Mouse (Mus musculus): ENCODE measurements at regions not wholly inside any gene's neighbourhood (a gene's known extent, or its start where the extent isn't known, plus 50 kb on each side); places are given as distances from the start of the nearest gene placed in this dataset.

- Histone ChIP-seq H3K27me3 (replicated peaks; ENCODE audit: control insufficient read depth, insufficient read depth, low read length) (no peaks in the 10 kb centered on the region), H3K4me2 (ENCODE audit: low read length) (no peak overlapping the region), H3K36me3 (ENCODE audit: control insufficient read depth, insufficient read depth, low read length) (no peaks in the 10 kb centered on the region), H3K27ac (ENCODE audit: low read depth, low read length) (no peak overlapping the region), H3K9ac (ENCODE audit: low read depth, low read length) (no peak overlapping the region), H3K4me3 (ENCODE audit: low read length) (no peak overlapping the region), H3K9me3 (ENCODE audit: control insufficient read depth, low read length) (no peaks in the 10 kb centered on the region), H3K4me1 (ENCODE audit: control insufficient read depth, insufficient read depth, low read depth, low read length) (peaks cover 5% of the 10 kb centered on the region)
- ATAC-seq, result no peak
These were observed 554.1 kb upstream of the Marcks start for GRCm38 (mm10) chr10:37692851-37693250.

- 26% methylated on average over 2 of the region's 2 CpGs for WGBS
- no peak overlapping the region for H3K9ac ChIP-seq (ENCODE audit: low read depth, low read length)
- H3K4me2 ChIP-seq (ENCODE audit: low read length), result no peak overlapping the region
- peak; percentile 91 for ATAC-seq
- no peak overlapping the region for H3K4me3 ChIP-seq (ENCODE audit: low read length)
- H3K27me3 ChIP-seq (replicated peaks; ENCODE audit: control insufficient read depth, insufficient read depth, low read length), result no peaks in the 10 kb centered on the region
- H3K27ac ChIP-seq (ENCODE audit: low read depth, low read length), result no peak overlapping the region; the same call in 1 of the 2 replicates
- peaks cover 5% of the 10 kb centered on the region for H3K4me1 ChIP-seq (ENCODE audit: control insufficient read depth, insufficient read depth, low read depth, low read length)
- H3K9me3 ChIP-seq (ENCODE audit: control insufficient read depth, low read length), result no peaks in the 10 kb centered on the region
- no peaks in the 10 kb centered on the region for H3K36me3 ChIP-seq (ENCODE audit: control insufficient read depth, insufficient read depth, low read length)
These were observed 553.2 kb upstream of the Marcks start for GRCm38 (mm10) chr10:37691939-37692338.

DNA sequence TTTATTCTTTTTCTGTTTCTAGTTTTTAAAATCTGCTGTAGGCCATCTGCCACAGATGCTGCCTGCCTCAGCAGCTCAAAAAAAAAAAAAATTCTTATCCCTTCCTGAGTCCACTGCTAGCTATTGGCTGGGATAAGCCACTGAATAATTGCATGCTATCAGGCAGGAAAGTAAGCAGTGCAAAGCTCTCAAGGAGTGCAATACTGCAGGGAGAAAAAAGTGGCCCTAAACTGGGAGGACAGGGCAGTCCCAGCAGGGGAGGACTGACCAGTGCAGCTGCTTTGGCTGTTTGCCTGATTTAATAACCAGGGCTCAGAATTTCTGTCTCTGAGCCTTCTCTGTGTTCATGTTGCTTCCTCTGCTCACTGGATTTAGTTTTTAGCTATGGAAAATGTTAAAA is 544.4 kb upstream of the Marcks start:
- H3K4me1 ChIP-seq (ENCODE audit: control insufficient read depth, insufficient read depth, low read depth, low read length), result no peaks in the 10 kb centered on the region
- no peaks in the 10 kb centered on the region for H3K27me3 ChIP-seq (replicated peaks; ENCODE audit: control insufficient read depth, insufficient read depth, low read length)
- no peak overlapping the region for H3K4me3 ChIP-seq (ENCODE audit: low read length)
- ATAC-seq, result peak; percentile 73
- H3K4me2 ChIP-seq (ENCODE audit: low read length), result no peak overlapping the region
- no peak overlapping the region for H3K27ac ChIP-seq (ENCODE audit: low read depth, low read length)
- H3K9me3 ChIP-seq (ENCODE audit: control insufficient read depth, low read length), result no peaks in the 10 kb centered on the region
- H3K9ac ChIP-seq (ENCODE audit: low read depth, low read length), result no peak overlapping the region
- no peaks in the 10 kb centered on the region for H3K36me3 ChIP-seq (ENCODE audit: control insufficient read depth, insufficient read depth, low read length)

DNA sequence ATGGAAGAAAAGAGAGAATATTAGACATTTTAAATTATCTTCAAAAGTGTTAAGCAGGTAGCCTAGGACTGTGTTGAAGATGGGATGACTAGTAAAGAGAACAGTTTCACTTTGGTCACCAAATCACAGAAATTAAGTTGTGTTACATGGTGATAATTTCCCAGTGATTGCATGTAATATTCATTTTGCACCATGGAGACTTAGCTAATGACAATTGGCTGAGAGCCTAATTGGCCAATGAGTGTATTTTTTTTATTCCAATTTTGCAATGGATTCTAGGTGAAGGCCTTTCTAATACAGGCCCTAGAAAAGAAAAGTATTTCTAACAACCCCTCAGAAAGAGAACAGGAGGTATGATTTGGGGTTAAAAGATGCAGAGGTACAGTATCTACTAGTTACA is 541.9 kb upstream of the Marcks start:
- H3K9ac ChIP-seq (ENCODE audit: low read depth, low read length), result no peak overlapping the region
- no peak overlapping the region for H3K27ac ChIP-seq (ENCODE audit: low read depth, low read length)
- no peaks in the 10 kb centered on the region for H3K9me3 ChIP-seq (ENCODE audit: control insufficient read depth, low read length)
- no peak overlapping the region for H3K4me2 ChIP-seq (ENCODE audit: low read length)
- H3K4me1 ChIP-seq (ENCODE audit: control insufficient read depth, insufficient read depth, low read depth, low read length), result no peaks in the 10 kb centered on the region
- ATAC-seq, result no peak
- H3K36me3 ChIP-seq (ENCODE audit: control insufficient read depth, insufficient read depth, low read length), result no peaks in the 10 kb centered on the region
- no peaks in the 10 kb centered on the region for H3K27me3 ChIP-seq (replicated peaks; ENCODE audit: control insufficient read depth, insufficient read depth, low read length)
- H3K4me3 ChIP-seq (ENCODE audit: low read length), result no peak overlapping the region

GRCm38 (mm10) chr10:37677826-37678225 is 539.1 kb upstream of the Marcks start:
- ATAC-seq, result no peak
- H3K4me3 ChIP-seq (ENCODE audit: low read length), result no peak overlapping the region
- WGBS, result 81% methylated on average over 1 of the region's 1 CpGs
- H3K36me3 ChIP-seq (ENCODE audit: control insufficient read depth, insufficient read depth, low read length), result no peaks in the 10 kb centered on the region
- H3K4me1 ChIP-seq (ENCODE audit: control insufficient read depth, insufficient read depth, low read depth, low read length), result no peaks in the 10 kb centered on the region
- H3K9me3 ChIP-seq (ENCODE audit: control insufficient read depth, low read length), result no peaks in the 10 kb centered on the region
- H3K27me3 ChIP-seq (replicated peaks; ENCODE audit: control insufficient read depth, insufficient read depth, low read length), result no peaks in the 10 kb centered on the region
- no peak overlapping the region for H3K4me2 ChIP-seq (ENCODE audit: low read length)
- H3K27ac ChIP-seq (ENCODE audit: low read depth, low read length), result no peak overlapping the region
- no peak overlapping the region for H3K9ac ChIP-seq (ENCODE audit: low read depth, low read length)

DNA sequence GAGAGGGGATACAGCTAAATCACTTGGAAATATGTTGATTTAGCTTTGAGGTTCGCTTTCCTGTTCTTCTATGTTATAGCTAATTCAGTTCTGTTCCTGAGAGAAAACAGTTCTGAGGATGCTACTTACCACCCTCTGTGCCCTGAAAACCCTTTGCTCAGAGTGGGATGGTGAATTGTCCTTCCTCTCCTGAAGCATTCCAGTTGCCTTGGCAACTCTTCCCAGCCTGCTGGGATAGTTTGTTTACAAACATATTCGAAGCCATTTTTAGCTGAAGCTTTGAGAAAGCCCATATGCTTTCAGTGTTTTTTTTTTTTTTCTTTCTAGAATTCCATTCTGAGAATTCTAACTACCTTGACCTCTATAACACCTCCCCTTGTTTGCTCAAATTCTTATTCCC is 530.1 kb upstream of the Marcks start:
- H3K27ac ChIP-seq (ENCODE audit: low read depth, low read length), result no peak overlapping the region
- H3K9me3 ChIP-seq (ENCODE audit: control insufficient read depth, low read length), result no peaks in the 10 kb centered on the region
- H3K4me3 ChIP-seq (ENCODE audit: low read length), result no peak overlapping the region
- no peak for ATAC-seq
- H3K36me3 ChIP-seq (ENCODE audit: control insufficient read depth, insufficient read depth, low read length), result no peaks in the 10 kb centered on the region
- H3K27me3 ChIP-seq (replicated peaks; ENCODE audit: control insufficient read depth, insufficient read depth, low read length), result no peaks in the 10 kb centered on the region
- WGBS, result 30% methylated on average over 2 of the region's 2 CpGs
- no peak overlapping the region for H3K4me2 ChIP-seq (ENCODE audit: low read length)
- H3K9ac ChIP-seq (ENCODE audit: low read depth, low read length), result no peak overlapping the region
- no peaks in the 10 kb centered on the region; the same call in 1 of the 2 replicates for H3K4me1 ChIP-seq (ENCODE audit: control insufficient read depth, insufficient read depth, low read depth, low read length)

GRCm38 (mm10) chr10:37667031-37667745 is 528.5 kb upstream of the Marcks start:
- Histone ChIP-seq H3K4me1 (ENCODE audit: control insufficient read depth, insufficient read depth, low read depth, low read length) (no peaks in the 10 kb centered on the region; the same call in 1 of the 2 replicates), H3K4me2 (ENCODE audit: low read length) (no peak overlapping the region), H3K27me3 (replicated peaks; ENCODE audit: control insufficient read depth, insufficient read depth, low read length) (no peaks in the 10 kb centered on the region), H3K4me3 (ENCODE audit: low read length) (no peak overlapping the region), H3K36me3 (ENCODE audit: control insufficient read depth, insufficient read depth, low read length) (no peaks in the 10 kb centered on the region), H3K9ac (ENCODE audit: low read depth, low read length) (no peak overlapping the region), H3K9me3 (ENCODE audit: control insufficient read depth, low read length) (no peaks in the 10 kb centered on the region), H3K27ac (ENCODE audit: low read depth, low read length) (no peak overlapping the region)
- 27% methylated on average over 7 of the region's 7 CpGs for WGBS
- ATAC-seq, result no peak

- Histone ChIP-seq H3K36me3 (ENCODE audit: control insufficient read depth, insufficient read depth, low read length) (no peaks in the 10 kb centered on the region), H3K27me3 (replicated peaks; ENCODE audit: control insufficient read depth, insufficient read depth, low read length) (no peaks in the 10 kb centered on the region), H3K9ac (ENCODE audit: low read depth, low read length) (no peak overlapping the region), H3K27ac (ENCODE audit: low read depth, low read length) (no peak overlapping the region), H3K9me3 (ENCODE audit: control insufficient read depth, low read length) (no peaks in the 10 kb centered on the region), H3K4me2 (ENCODE audit: low read length) (no peak overlapping the region), H3K4me3 (ENCODE audit: low read length) (no peak overlapping the region), H3K4me1 (ENCODE audit: control insufficient read depth, insufficient read depth, low read depth, low read length) (no peaks in the 10 kb centered on the region; the same call in 1 of the 2 replicates)
- 48% methylated on average over 2 of the region's 2 CpGs for WGBS
- no peak for ATAC-seq
These were observed 527.8 kb upstream of the Marcks start for GRCm38 (mm10) chr10:37666535-37666934.

DNA sequence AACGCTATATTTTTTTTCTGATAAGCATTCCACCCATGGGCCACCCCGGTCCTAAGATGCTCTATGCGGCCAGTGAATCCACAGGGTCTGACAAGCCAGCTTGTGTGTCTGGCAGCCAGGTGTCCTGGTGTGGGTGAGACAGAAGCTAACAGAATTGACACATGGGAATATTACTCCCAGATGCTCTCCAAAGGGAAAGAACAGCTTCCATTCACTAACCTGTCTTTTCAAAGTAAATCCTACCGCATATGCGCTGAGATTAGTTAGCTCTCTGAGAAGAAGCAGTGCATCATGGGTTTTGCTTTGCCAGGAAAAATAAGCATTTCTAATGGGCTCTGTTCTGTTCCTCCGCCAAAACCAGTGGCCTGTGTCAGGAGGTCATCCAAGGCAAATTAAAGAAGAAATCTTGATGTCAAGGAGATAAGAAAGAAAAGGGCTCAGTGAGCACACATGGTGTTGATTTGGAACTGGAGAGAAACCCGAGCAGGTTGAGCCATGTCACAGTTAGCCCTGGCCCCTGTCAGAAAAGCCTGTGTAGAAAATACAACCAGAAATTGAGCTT is 498.4 kb upstream of the Marcks start:
- Histone ChIP-seq H3K9ac (ENCODE audit: low read depth, low read length) (no peak overlapping the region), H3K4me3 (ENCODE audit: low read length) (no peak overlapping the region), H3K27me3 (replicated peaks; ENCODE audit: control insufficient read depth, insufficient read depth, low read length) (no peaks in the 10 kb centered on the region), H3K27ac (ENCODE audit: low read depth, low read length) (no peak overlapping the region), H3K4me2 (ENCODE audit: low read length) (no peak overlapping the region), H3K9me3 (ENCODE audit: control insufficient read depth, low read length) (no peaks in the 10 kb centered on the region), H3K4me1 (ENCODE audit: control insufficient read depth, insufficient read depth, low read depth, low read length) (no peaks in the 10 kb centered on the region), H3K36me3 (ENCODE audit: control insufficient read depth, insufficient read depth, low read length) (no peaks in the 10 kb centered on the region)
- no peak for ATAC-seq
- 53% methylated on average over 7 of the region's 7 CpGs for WGBS
